Mouse (Mus musculus): Measurements from ENCODE around the gene Grtp1.

The Grtp1 gene

GRCm38 (mm10) chr8:13206290-13206689, 5.9 kb upstream of the Grtp1 start:
- intact Hi-C loops (cut with DNase I) = loop anchor here (5.0 kb wide), 2 partner anchors 44 to 59 kb away; no protein-coding TSS in a partner anchor

GRCm38 (mm10) chr8:13205311-13205710, 4.9 kb upstream of the Grtp1 start:
- intact Hi-C loops (cut with DNase I) = loop anchor here (5.0 kb wide), 2 partner anchors 43 to 58 kb away; no protein-coding TSS in a partner anchor

- intact Hi-C loops (cut with DNase I) = loop anchor here (5.0 kb wide), 2 partner anchors 42 to 57 kb away; no protein-coding TSS in a partner anchor
Measured at GRCm38 (mm10) chr8:13204371-13205140, 4.1 kb upstream of the Grtp1 start.

- intact Hi-C loops (cut with DNase I) = no loop called here
Measured at GRCm38 (mm10) chr8:13203472-13203871, 3.1 kb upstream of the Grtp1 start.

- intact Hi-C loops (cut with DNase I) = no loop called here
Measured at GRCm38 (mm10) chr8:13202806-13203205, 2.4 kb upstream of the Grtp1 start.

GRCm38 (mm10) chr8:13202041-13202440, 1.6 kb upstream of the Grtp1 start:
- intact Hi-C loops (cut with DNase I) = no loop called here

GRCm38 (mm10) chr8:13201013-13201334, 554 bp upstream of the Grtp1 start:
- intact Hi-C loops (cut with DNase I) = no loop called here

- intact Hi-C loops (cut with DNase I) = no loop called here
Measured at GRCm38 (mm10) chr8:13199385-13200061, 897 bp downstream of the Grtp1 start.

GRCm38 (mm10) chr8:13197493-13197892, 2.9 kb downstream of the Grtp1 start:
- intact Hi-C loops (cut with DNase I) = no loop called here

- intact Hi-C loops (cut with DNase I) = no loop called here
Measured at GRCm38 (mm10) chr8:13194818-13195217, 5.6 kb downstream of the Grtp1 start.

- intact Hi-C loops (cut with DNase I) = no loop called here
Measured at GRCm38 (mm10) chr8:13190235-13190634, 10.2 kb downstream of the Grtp1 start.

- intact Hi-C loops (cut with DNase I) = no loop called here
Measured at GRCm38 (mm10) chr8:13188857-13189256, 11.6 kb downstream of the Grtp1 start.

GRCm38 (mm10) chr8:13188052-13188555, 12.3 kb downstream of the Grtp1 start:
- intact Hi-C loops (cut with DNase I) = no loop called here

GRCm38 (mm10) chr8:13187638-13188037, 12.8 kb downstream of the Grtp1 start:
- intact Hi-C loops (cut with DNase I) = no loop called here

- intact Hi-C loops (cut with DNase I) = no loop called here
Measured at GRCm38 (mm10) chr8:13187229-13187628, 13.2 kb downstream of the Grtp1 start.

- intact Hi-C loops (cut with DNase I) = no loop called here
Measured at GRCm38 (mm10) chr8:13186819-13187218, 13.6 kb downstream of the Grtp1 start.

- intact Hi-C loops (cut with DNase I) = no loop called here
Measured at GRCm38 (mm10) chr8:13181691-13181976, 18.8 kb downstream of the Grtp1 start.

- intact Hi-C loops (cut with DNase I) = no loop called here
Measured at GRCm38 (mm10) chr8:13180911-13181690, 19.3 kb downstream of the Grtp1 start.

GRCm38 (mm10) chr8:13180408-13180807, 20.0 kb downstream of the Grtp1 start:
- intact Hi-C loops (cut with DNase I) = no loop called here

GRCm38 (mm10) chr8:13179948-13180347, 20.5 kb downstream of the Grtp1 start:
- intact Hi-C loops (cut with DNase I) = no loop called here

- intact Hi-C loops (cut with DNase I) = no loop called here
Measured at GRCm38 (mm10) chr8:13179482-13179881, 20.9 kb downstream of the Grtp1 start.

- intact Hi-C loops (cut with DNase I) = no loop called here
Measured at GRCm38 (mm10) chr8:13178137-13178536, 22.3 kb downstream of the Grtp1 start.
